Mouse (Mus musculus): Measurements from ENCODE around the gene AL607142.1.

DNA sequence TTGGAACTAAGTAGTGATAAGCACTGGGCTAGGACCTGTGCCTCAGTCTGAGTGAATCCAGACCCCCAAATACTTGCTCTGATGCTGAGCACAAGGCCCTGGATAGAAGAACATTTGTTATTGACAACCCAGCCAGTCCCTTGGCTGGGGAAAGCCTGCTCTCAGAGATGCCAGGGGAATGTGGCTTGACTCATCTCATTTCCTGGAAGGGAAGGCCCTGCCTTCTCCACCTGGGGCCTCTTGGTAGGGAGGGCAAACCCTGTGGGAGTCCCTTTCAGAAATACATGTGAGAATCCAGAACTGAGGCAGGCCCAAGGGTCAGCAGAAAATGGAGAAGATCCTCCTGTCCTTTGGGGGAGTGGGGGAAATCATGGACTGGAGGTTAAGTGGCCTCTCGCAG is 37.1 kb upstream of the AL607142.1 start:
- TF ChIP-seq CTCF (IDR thresholded peaks at IDR 0.05; ENCODE audit: low read depth, low read length) (no peak), POLR2A (IDR thresholded peaks at IDR 0.05; ENCODE audit: borderline replicate concordance, low read depth, low read length) (no peak)

Measured in bone marrow macrophage, adult 2 months (primary cell).